In the genomic region with DNA sequence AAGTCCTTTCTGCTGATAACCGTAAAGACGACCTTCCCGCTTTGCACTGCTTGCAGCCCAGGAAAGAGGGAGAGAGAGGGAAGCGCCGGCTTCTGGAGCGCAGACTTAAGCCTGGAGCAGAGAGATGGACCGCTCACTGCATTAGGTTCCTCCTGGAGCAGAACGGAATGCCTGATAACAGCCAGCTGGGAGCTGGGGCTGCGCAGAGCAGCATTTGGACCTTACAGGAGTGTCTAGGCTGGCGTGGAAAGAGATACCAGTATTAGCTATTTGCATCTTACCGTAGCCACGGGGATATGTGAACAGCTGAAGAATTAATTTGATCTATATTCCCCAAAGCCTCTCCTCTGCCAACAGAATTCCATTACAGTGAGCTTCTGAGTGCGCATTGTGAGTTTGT, we compare ENCODE assay signal across 14 mouse cellular contexts. TPM values are rescaled to one million over a fixed set of nuclear protein-coding genes. Genes with fewer than 3 reads are reported as not detected.
DNase-seq lines count a peak whose midpoint lies in the region; ATAC-seq lines count a peak whose summit lies in the region.
"Had no signal": no experiment of that assay in that cellular context is flagged by ENCODE, and none has a peak within 500 bp of the region (broad histone marks: within the 10 kb centered on the region; RNA-seq: fewer than 3 reads in every experiment).

No protein-coding gene starts in this region.

- H3K27me3 ChIP-seq in heart, embryonic 11.5 days (ENCODE audit: control insufficient read depth, insufficient read depth, low read length), result no peaks in the 10 kb centered on the region; the same call in 1 of the 2 replicates
- no peaks in the 10 kb centered on the region for H3K27me3 ChIP-seq in midbrain, embryonic 12.5 days
- no peaks in the 10 kb centered on the region for H3K27me3 ChIP-seq in midbrain, embryonic 10.5 days (ENCODE audit: low read depth, poor library complexity, severe bottlenecking)
- H3K27me3 ChIP-seq in hindbrain, embryonic 15.5 days, result no peaks in the 10 kb centered on the region
- no peaks in the 10 kb centered on the region for H3K27me3 ChIP-seq in stomach, embryonic 15.5 days (replicated peaks)

- no peak overlapping the region for H3K4me3 ChIP-seq in heart, embryonic 11.5 days (ENCODE audit: low read depth, low read length)
- H3K4me3 ChIP-seq in midbrain, embryonic 12.5 days, result no peak overlapping the region
- H3K4me3 ChIP-seq in midbrain, embryonic 10.5 days, result no peak overlapping the region
- no peak overlapping the region for H3K4me3 ChIP-seq in hindbrain, embryonic 15.5 days
- H3K4me3 ChIP-seq in stomach, embryonic 15.5 days (replicated peaks), result no peak overlapping the region

- H3K9ac ChIP-seq in heart, embryonic 11.5 days (ENCODE audit: low read depth, low read length), result no peak overlapping the region
- no peak overlapping the region for H3K9ac ChIP-seq in midbrain, embryonic 12.5 days (replicated peaks)
- H3K9ac ChIP-seq in hindbrain, embryonic 15.5 days, result no peak overlapping the region
- no peak overlapping the region for H3K9ac ChIP-seq in stomach, embryonic 15.5 days

- no peaks in the 10 kb centered on the region for H3K36me3 ChIP-seq in heart, embryonic 11.5 days (ENCODE audit: control insufficient read depth, insufficient read depth, low read length)
- H3K36me3 ChIP-seq in midbrain, embryonic 12.5 days, result no peaks in the 10 kb centered on the region
- peaks cover 4% of the 10 kb centered on the region; the same call in 1 of the 2 replicates for H3K36me3 ChIP-seq in midbrain, embryonic 10.5 days
- H3K36me3 ChIP-seq in hindbrain, embryonic 15.5 days, result no peaks in the 10 kb centered on the region
- no peaks in the 10 kb centered on the region for H3K36me3 ChIP-seq in stomach, embryonic 15.5 days

- WGBS in heart, embryonic 11.5 days (ENCODE audit: insufficient replicate concordance), result 50% methylated on average over 13 of the region's 13 CpGs
- 82% methylated on average over 13 of the region's 13 CpGs for WGBS in midbrain, embryonic 12.5 days
- WGBS in midbrain, embryonic 10.5 days, result 89% methylated on average over 13 of the region's 13 CpGs
- 52% methylated on average over 13 of the region's 13 CpGs for WGBS in hindbrain, embryonic 15.5 days
- WGBS in stomach, embryonic 15.5 days, result 62% methylated on average over 13 of the region's 13 CpGs

- H3K9me3 ChIP-seq in heart, embryonic 11.5 days (replicated peaks; ENCODE audit: control insufficient read depth, low read length), result no peaks in the 10 kb centered on the region
- no peaks in the 10 kb centered on the region for H3K9me3 ChIP-seq in midbrain, embryonic 12.5 days
- H3K9me3 ChIP-seq in midbrain, embryonic 10.5 days (replicated peaks), result no peaks in the 10 kb centered on the region
- no peaks in the 10 kb centered on the region for H3K9me3 ChIP-seq in hindbrain, embryonic 15.5 days
- no peaks in the 10 kb centered on the region for H3K9me3 ChIP-seq in stomach, embryonic 15.5 days

- no peak for DNase-seq in heart, adult 18-20 months
- DNase-seq in midbrain, embryonic 10.5 days (ENCODE audit: low spot score), result no peak
- DNase-seq in right cerebral cortex, adult 18-20 months, result no peak
- DNase-seq in frontal cortex, postnatal 36 days (ENCODE audit: low spot score in 2 of 2), result no peak
- DNase-seq: adrenal gland, postnatal 25 days; cerebellum, adult 11 months; embryo, embryonic 11 days; kidney, adult 9 months; liver had no signal

- no peak overlapping the region for H3K27ac ChIP-seq in heart, embryonic 11.5 days (ENCODE audit: low read depth, low read length)
- H3K27ac ChIP-seq in midbrain, embryonic 12.5 days (replicated peaks), result 0 out of 2 replicates have a peak overlapping the region, but pooled peaks have one; percentile 25
- no peak overlapping the region for H3K27ac ChIP-seq in midbrain, embryonic 10.5 days (replicated peaks)
- H3K27ac ChIP-seq in hindbrain, embryonic 15.5 days (replicated peaks), result peak overlapping the region; percentile 63
- H3K27ac ChIP-seq in stomach, embryonic 15.5 days, result 0 out of 2 replicates have a peak overlapping the region, but pooled peaks have one; percentile 0

- H3K4me1 ChIP-seq in heart, embryonic 11.5 days (ENCODE audit: control insufficient read depth, insufficient read depth, low read length), result 0 out of 2 replicates have a peak, but pooled peaks cover 4% of the 10 kb centered on the region
- H3K4me1 ChIP-seq in midbrain, embryonic 12.5 days, result peaks cover 3% of the 10 kb centered on the region; the same call in 1 of the 2 replicates
- H3K4me1 ChIP-seq in midbrain, embryonic 10.5 days, result peaks cover 4% of the 10 kb centered on the region; the same call in 1 of the 2 replicates
- H3K4me1 ChIP-seq in hindbrain, embryonic 15.5 days (replicated peaks), result peaks cover 19% of the 10 kb centered on the region
- 0 out of 2 replicates have a peak, but pooled peaks cover 4% of the 10 kb centered on the region for H3K4me1 ChIP-seq in stomach, embryonic 15.5 days

- H3K4me2 ChIP-seq in heart, embryonic 11.5 days, result peak overlapping the region; percentile 9; the same call in 1 of the 2 replicates
- no peak overlapping the region for H3K4me2 ChIP-seq in midbrain, embryonic 12.5 days (replicated peaks)
- H3K4me2 ChIP-seq in hindbrain, embryonic 15.5 days, result peak overlapping the region; percentile 23
- H3K4me2 ChIP-seq in stomach, embryonic 15.5 days, result no peak overlapping the region

- ATAC-seq in heart, embryonic 11.5 days (replicated peaks; ENCODE audit: insufficient number of reproducible peaks, low FRiP score, low TSS enrichment), result no peak
- ATAC-seq in midbrain, embryonic 12.5 days (ENCODE audit: low FRiP score, low read depth), result no peak
- peak; percentile 65 for ATAC-seq in hindbrain, embryonic 15.5 days (ENCODE audit: low FRiP score, low read depth)
- peak; percentile 56; the same call in 1 of the 2 replicates for ATAC-seq in stomach, embryonic 15.5 days (ENCODE audit: insufficient read depth, low FRiP score, low read depth)
- ATAC-seq: lung, postnatal 0 days had no signal

RNA-seq across cellular contexts. Expression of a gene that starts 32.7 kb away (rescaled TPM):
- 2.1 and 2.9 TPM in 2 replicates for polyA plus RNA-seq in heart, embryonic 11.5 days (2014; fragmentation: Nextera tagmentation; extraction: Ambion mirVana)
- 10 to 100 TPM; 51.2 to 66.8 TPM for total RNA-seq in heart, adult 18-20 months (2021)
- polyA plus RNA-seq in midbrain, embryonic 12.5 days (2016; fragmentation: Nextera tagmentation; extraction: Ambion mirVana), result 6.2 and 6.3 TPM in 2 replicates
- 2.8 and 4.9 TPM in 2 replicates for polyA plus RNA-seq in midbrain, embryonic 10.5 days (2016; fragmentation: Nextera tagmentation; extraction: Ambion mirVana)
- polyA plus RNA-seq in hindbrain, embryonic 15.5 days (2015; fragmentation: Nextera tagmentation; extraction: Ambion mirVana), result 15.5 and 16.7 TPM in 2 replicates
- 5.2 TPM in 2 replicates for polyA plus RNA-seq in stomach, embryonic 15.5 days (2015; fragmentation: Nextera tagmentation; extraction: Ambion mirVana)

Comparison
In these comparisons a context has a peak if more than half of its experiments do, and no peak if none do; other contexts are left out.
1. H3K27ac ChIP-seq: peak in midbrain, embryonic 12.5 days (single experiment), hindbrain, embryonic 15.5 days (single experiment) and stomach, embryonic 15.5 days (single experiment); none in heart, embryonic 11.5 days (single experiment) and midbrain, embryonic 10.5 days (single experiment).
2. ATAC-seq: peak in hindbrain, embryonic 15.5 days (single experiment) and stomach, embryonic 15.5 days (single experiment); none in heart, embryonic 11.5 days (single experiment) and midbrain, embryonic 12.5 days (single experiment).
3. H3K4me2 ChIP-seq: peak in heart, embryonic 11.5 days (single experiment) and hindbrain, embryonic 15.5 days (single experiment); none in midbrain, embryonic 12.5 days (single experiment) and stomach, embryonic 15.5 days (single experiment).